Mouse (Mus musculus) hindbrain, postnatal 0 days (tissue): ENCODE results near the gene Lrrc8d. TPM values are rescaled to one million over a fixed set of nuclear protein-coding genes. Genes with fewer than 3 reads are reported as not detected.

Experiments
- ATAC-seq: fragments of 200-750 bp; cut with Nextera tagmentation; 2 replicates; pipeline ENCODE4 v1.8.0; 2017; ENCODE audit warnings: mild to moderate bottlenecking, moderate TSS enrichment, moderate library complexity
- DNase-seq: peaks from one replicate; pipeline ENCODE4 v3.0.0-alpha.2; 2015; ENCODE audit warnings: low spot score
- H3K27ac ChIP-seq: fragments of 300-500 bp; sonication (generic); 2 replicates; pipeline ENCODE4 v1.5.1; 2014; ENCODE audit warnings: mild to moderate bottlenecking
- H3K27me3 ChIP-seq: fragments of 300-500 bp; sonication (generic); 2 replicates; pipeline ENCODE4 v1.6.1; 2014; ENCODE audit warnings: low read length, mixed read lengths; ENCODE audit not compliant: insufficient read depth
- H3K36me3 ChIP-seq: fragments of 300-500 bp; sonication (generic); 2 replicates; pipeline ENCODE4 v1.6.1; 2014; ENCODE audit warnings: low read length, mixed read lengths; ENCODE audit not compliant: insufficient read depth
- H3K4me1 ChIP-seq: fragments of 300-500 bp; sonication (generic); 2 replicates; pipeline ENCODE4 v1.6.1; 2014; ENCODE audit warnings: antibody characterized with exemption, low read length, mixed read lengths; ENCODE audit not compliant: insufficient read depth
- H3K4me2 ChIP-seq: fragments of 300-500 bp; sonication (generic); 2 replicates; pipeline ENCODE4 v1.6.1; 2014; ENCODE audit warnings: low read depth, mild to moderate bottlenecking, low read length, moderate library complexity, mixed read lengths
- H3K4me3 ChIP-seq: fragments of 300-500 bp; sonication (generic); 2 replicates; pipeline ENCODE4 v1.5.1; 2014; ENCODE audit warnings: low read length
- H3K9ac ChIP-seq: fragments of 300-500 bp; sonication (generic); replicated peaks from 2 replicates; pipeline ENCODE4 v1.6.1; 2014; ENCODE audit warnings: mild to moderate bottlenecking, low read length, moderate library complexity, mixed read lengths
- H3K9me3 ChIP-seq: fragments of 300-500 bp; sonication (generic); 2 replicates; pipeline ENCODE4 v1.6.1; 2016; ENCODE audit warnings: low read length, mixed read lengths
- CTCF ChIP-seq: IDR thresholded peaks from 2 replicates; pipeline ENCODE4 v1.5.1; 2016; ENCODE audit warnings: antibody characterized with exemption, control low read depth, low read depth
- WGBS: fragments of 180-500 bp; shearing (Covaris S2); extraction: QIAGEN DNeasy Blood & Tissue Kit; methylation state at CpG from one replicate; pipeline ENCODE4 v1.1.7; 2014; 5-methylcytosine and 5-hydroxymethylcytosine counted together
- polyA plus RNA-seq: library from polyadenylated mRNA; unstranded; fragments of >200 nt; fragmentation: Nextera tagmentation; extraction: Ambion mirVana; gene quantifications from 2 replicates; pipeline ENCODE4 v1.2.1, GENCODE M21; 2015
- total RNA-seq: library from RNA; depleted of rRNA; stranded (reverse); fragments of >200 nt; gene quantifications from 2 replicates; pipeline ENCODE4 v1.2.3, GENCODE M21; 2014; rRNA removed

Gene Lrrc8d
- total and polyA plus RNA-seq, 2 experiments from 2014 or later = 11.7 to 27.7 TPM

- Histone ChIP-seq H3K4me2 (no peak overlapping the region), H3K36me3 (no peaks in the 10 kb centered on the region), H3K4me3 (no peak overlapping the region), H3K27ac (no peak overlapping the region), H3K4me1 (no peaks in the 10 kb centered on the region; the same call in 1 of the 2 replicates), H3K9me3 (no peaks in the 10 kb centered on the region), H3K27me3 (no peaks in the 10 kb centered on the region), H3K9ac (no peak overlapping the region)
- 86% methylated on average over 8 of the region's 8 CpGs for WGBS
- ATAC-seq (no peak), DNase-seq (no peak)
- no peak for TF ChIP-seq CTCF
Observed at GRCm38 (mm10) chr5:105872176-105872575, 172.4 kb downstream of the Lrrc8d start.

GRCm38 (mm10) chr5:105872916-105873315 lies 173.1 kb downstream of the Lrrc8d start:
- Histone ChIP-seq H3K27ac (no peak overlapping the region), H3K4me1 (no peaks in the 10 kb centered on the region; the same call in 1 of the 2 replicates), H3K36me3 (no peaks in the 10 kb centered on the region), H3K27me3 (no peaks in the 10 kb centered on the region), H3K9me3 (no peaks in the 10 kb centered on the region), H3K4me3 (no peak overlapping the region), H3K4me2 (no peak overlapping the region), H3K9ac (no peak overlapping the region)
- ATAC-seq (no peak), DNase-seq (no peak)
- WGBS = 42% methylated on average over 7 of the region's 7 CpGs
- no peak for TF ChIP-seq CTCF

- H3K27ac ChIP-seq = no peak overlapping the region
- no peak overlapping the region for H3K4me3 ChIP-seq
- no peaks in the 10 kb centered on the region for H3K9me3 ChIP-seq
- DNase-seq = no peak
- WGBS = 74% methylated on average over 3 of the region's 3 CpGs
- no peaks in the 10 kb centered on the region for H3K36me3 ChIP-seq
- H3K27me3 ChIP-seq = no peaks in the 10 kb centered on the region
- no peak overlapping the region for H3K4me2 ChIP-seq
- no peak for TF ChIP-seq CTCF
- ATAC-seq = no peak
- H3K4me1 ChIP-seq = no peaks in the 10 kb centered on the region
- no peak overlapping the region for H3K9ac ChIP-seq
Observed at GRCm38 (mm10) chr5:105873774-105874173, 174.0 kb downstream of the Lrrc8d start.

- no peak overlapping the region for H3K4me3 ChIP-seq
- no peak overlapping the region for H3K4me2 ChIP-seq
- H3K9me3 ChIP-seq = no peaks in the 10 kb centered on the region
- H3K36me3 ChIP-seq = no peaks in the 10 kb centered on the region; the same call in 1 of the 2 replicates
- no peaks in the 10 kb centered on the region for H3K27me3 ChIP-seq
- peaks cover 4% of the 10 kb centered on the region for H3K4me1 ChIP-seq
- no peak overlapping the region for H3K27ac ChIP-seq
- DNase-seq (no peak), ATAC-seq (no peak)
- no peak for TF ChIP-seq CTCF
- H3K9ac ChIP-seq = no peak overlapping the region
- 93% methylated on average over 11 of the region's 11 CpGs for WGBS
Observed at GRCm38 (mm10) chr5:105874476-105874875, 174.7 kb downstream of the Lrrc8d start.

- Histone ChIP-seq H3K27me3 (no peaks in the 10 kb centered on the region), H3K4me2 (peak within 1 kb of the TSS; percentile 80), H3K27ac (peak within 1 kb of the TSS; percentile 94), H3K36me3 (no peaks in the 10 kb centered on the region; the same call in 1 of the 2 replicates), H3K9me3 (no peaks in the 10 kb centered on the region), H3K4me3 (peak within 1 kb of the TSS; percentile 98), H3K4me1 (peaks cover 6% of the 10 kb centered on the region), H3K9ac (peak within 1 kb of the TSS; percentile 99)
- DNase-seq = peak; percentile 95
- no peak for TF ChIP-seq CTCF
- 1% methylated on average over 56 of the region's 83 CpGs for WGBS
- ATAC-seq = peak; percentile 97
Observed at GRCm38 (mm10) chr5:105876068-105876924, 176.5 kb downstream of the Lrrc8d start, which contains the start of gene Zfp326. TSS of gene Zfp326 (plus strand) at chr5:105876565.

- H3K27me3 ChIP-seq = no peaks in the 10 kb centered on the region
- H3K4me2 ChIP-seq = peak overlapping the region; percentile 80
- H3K36me3 ChIP-seq = no peaks in the 10 kb centered on the region; the same call in 1 of the 2 replicates
- no peak for TF ChIP-seq CTCF
- peaks cover 6% of the 10 kb centered on the region for H3K4me1 ChIP-seq
- H3K4me3 ChIP-seq = peak overlapping the region; percentile 98
- H3K27ac ChIP-seq = peak overlapping the region; percentile 94
- WGBS = under 1% methylated on average over 41 of the region's 46 CpGs
- H3K9ac ChIP-seq = peak overlapping the region; percentile 99
- H3K9me3 ChIP-seq = no peaks in the 10 kb centered on the region
- ATAC-seq (peak; percentile 41; the same call in 1 of the 2 replicates), DNase-seq (no peak)
Observed at GRCm38 (mm10) chr5:105876925-105877774, 177.4 kb downstream of the Lrrc8d start.

Other genes with a start within 250 kb of the Lrrc8d start
- gene Lrrc8c, start 180.6 kb upstream of the Lrrc8d start, total RNA-seq = 11.0 and 11.6 TPM in 2 replicates
- 10.7 and 11.6 TPM in 2 replicates for gene Lrrc8c, start 180.6 kb upstream of the Lrrc8d start, polyA plus RNA-seq
- 9.1 and 11.4 TPM in 2 replicates for gene Zfp326, start 176.6 kb downstream of the Lrrc8d start, total RNA-seq
- gene Zfp326, start 176.6 kb downstream of the Lrrc8d start, polyA plus RNA-seq = 42.3 and 43.9 TPM in 2 replicates